Mouse (Mus musculus) megakaryocyte-erythroid progenitor cell, adult 5-6 weeks (primary cell): ENCODE measurements around the gene Kmt2a. TPM values are rescaled to one million over a fixed set of nuclear protein-coding genes. Genes with fewer than 3 reads are reported as not detected.
"Not testable (repeated sequence)": the region's sequence is repeated elsewhere in the genome, so short reads cannot be mapped to it uniquely, and the experiment has no call there.

ENCODE experiments used
- ATAC-seq: replicated peaks from 2 replicates; pipeline ENCODE4 v1.8.0; 2016; ENCODE audit warnings: mild to moderate bottlenecking, inconsistent platforms; ENCODE audit not compliant: severe bottlenecking, poor library complexity, low FRiP score, low TSS enrichment
- total RNA-seq, 2 experiments: library from RNA; stranded (forward) in 1 of 2; stranded (reverse) in 1 of 2; fragments of 200-1000, 215-1000 nt in 1 of 2; fragments of >200 nt in 1 of 2; fragmentation: Nextera tagmentation in 1 of 2; gene quantifications; 2 replicates each; pipeline ENCODE4 v1.2.3; 2014 to 2017

Kmt2a gene
- total RNA-seq, 2 experiments from 2014 or later: 14.0 to 97.4 TPM

GRCm38 (mm10) chr9:44771376-44771775 is 109.7 kb downstream of the Kmt2a start:
- no peak for ATAC-seq

GRCm38 (mm10) chr9:44768029-44768394 is 113.1 kb downstream of the Kmt2a start:
- ATAC-seq: not testable (repeated sequence)

GRCm38 (mm10) chr9:44767101-44768028 is 113.7 kb downstream of the Kmt2a start, which contains the start of the genes Arcn1 and Ift46:
Arcn1 (minus strand) TSS chr9:44767845.
Ift46 (plus strand) TSS chr9:44767908.
- peak; percentile 84 for ATAC-seq

- no peak for ATAC-seq
Measured at GRCm38 (mm10) chr9:44760873-44761272, 120.2 kb downstream of the Kmt2a start.

Other genes with a start within 250 kb of the Kmt2a start
- gene Treh, start 208.1 kb downstream of the Kmt2a start, total RNA-seq (2014; fragmentation: Nextera tagmentation): not detected in 2 replicates
- not detected in 2 replicates for gene Treh, start 208.1 kb downstream of the Kmt2a start, total RNA-seq (2017)
- 3.7 and 5.3 TPM in 2 replicates for gene Phldb1, start 146.1 kb downstream of the Kmt2a start, total RNA-seq (2014; fragmentation: Nextera tagmentation)
- 1.6 and 14.1 TPM in 2 replicates for gene Phldb1, start 146.1 kb downstream of the Kmt2a start, total RNA-seq (2017)
- 111 and 119 TPM in 2 replicates for gene Arcn1, start 113.5 kb downstream of the Kmt2a start, total RNA-seq (2014; fragmentation: Nextera tagmentation)
- 177 and 182 TPM in 2 replicates for gene Arcn1, start 113.5 kb downstream of the Kmt2a start, total RNA-seq (2017)
- 27.7 and 31.3 TPM in 2 replicates for gene Ift46, start 113.4 kb downstream of the Kmt2a start, total RNA-seq (2014; fragmentation: Nextera tagmentation)
- 24.1 and 28.7 TPM in 2 replicates for gene Ift46, start 113.4 kb downstream of the Kmt2a start, total RNA-seq (2017)
- not detected in 2 replicates for gene Tmem25, start 82.0 kb downstream of the Kmt2a start, total RNA-seq (2014; fragmentation: Nextera tagmentation)
- gene Tmem25, start 82.0 kb downstream of the Kmt2a start, total RNA-seq (2017): 0.28 TPM in 1 of 2 replicates, not detected in the other
- gene Ttc36, start 78.2 kb downstream of the Kmt2a start, total RNA-seq (2014; fragmentation: Nextera tagmentation): not detected in 2 replicates
- not detected in 2 replicates for gene Ttc36, start 78.2 kb downstream of the Kmt2a start, total RNA-seq (2017)
- gene Atp5l, start 39.4 kb upstream of the Kmt2a start, total RNA-seq (2014; fragmentation: Nextera tagmentation): 751 and 827 TPM in 2 replicates
- 149 and 255 TPM in 2 replicates for gene Atp5l, start 39.4 kb upstream of the Kmt2a start, total RNA-seq (2017)
- gene Ube4a, start 84.3 kb upstream of the Kmt2a start, total RNA-seq (2014; fragmentation: Nextera tagmentation): 58.0 and 64.3 TPM in 2 replicates
- 40.6 and 50.2 TPM in 2 replicates for gene Ube4a, start 84.3 kb upstream of the Kmt2a start, total RNA-seq (2017)
- gene Cd3g, start 99.1 kb upstream of the Kmt2a start, total RNA-seq (2014; fragmentation: Nextera tagmentation): 2.3 and 17.7 TPM in 2 replicates
- gene Cd3g, start 99.1 kb upstream of the Kmt2a start, total RNA-seq (2017): 2.6 and 14.6 TPM in 2 replicates
- 5.5 and 24.0 TPM in 2 replicates for gene Cd3d, start 100.5 kb upstream of the Kmt2a start, total RNA-seq (2014; fragmentation: Nextera tagmentation)
- not detected in 2 replicates for gene Cd3d, start 100.5 kb upstream of the Kmt2a start, total RNA-seq (2017)
- gene Cd3e, start 128.3 kb upstream of the Kmt2a start, total RNA-seq (2014; fragmentation: Nextera tagmentation): 10.5 and 20.5 TPM in 2 replicates
- not detected in 2 replicates for gene Cd3e, start 128.3 kb upstream of the Kmt2a start, total RNA-seq (2017)
- 0.77 TPM in 1 of 2 replicates, not detected in the other for gene Mpzl2, start 158.5 kb upstream of the Kmt2a start, total RNA-seq (2014; fragmentation: Nextera tagmentation)
- not detected in 2 replicates for gene Mpzl2, start 158.5 kb upstream of the Kmt2a start, total RNA-seq (2017)
- not detected in 2 replicates for gene Mpzl3, start 173.9 kb upstream of the Kmt2a start, total RNA-seq (2014; fragmentation: Nextera tagmentation)
- gene Mpzl3, start 173.9 kb upstream of the Kmt2a start, total RNA-seq (2017): 0.65 TPM in 1 of 2 replicates, not detected in the other
- 0.79 and 0.81 TPM in 2 replicates for gene Jaml, start 197.9 kb upstream of the Kmt2a start, total RNA-seq (2014; fragmentation: Nextera tagmentation)
- 0.61 and 0.94 TPM in 2 replicates for gene Jaml, start 197.9 kb upstream of the Kmt2a start, total RNA-seq (2017)
- not detected in 2 replicates for gene Scn2b, start 236.5 kb upstream of the Kmt2a start, total RNA-seq (2014; fragmentation: Nextera tagmentation)
- gene Scn2b, start 236.5 kb upstream of the Kmt2a start, total RNA-seq (2017): not detected in 2 replicates